Mouse (Mus musculus) skeletal muscle tissue, adult 2 months (tissue): Measurements from ENCODE around the gene Cnih3.

Source experiments
- DNase-seq: peaks from one replicate; pipeline ENCODE4 v3.0.0-alpha.2; 2012; ENCODE audit warnings: low read depth, low spot score

Gene Cnih3

GRCm38 (mm10) chr1:181403056-181403455 lies 50.6 kb downstream of the Cnih3 start:
- DNase-seq, result no peak

- no peak for DNase-seq
These were observed 54.9 kb downstream of the Cnih3 start for GRCm38 (mm10) chr1:181407281-181407680.

DNA sequence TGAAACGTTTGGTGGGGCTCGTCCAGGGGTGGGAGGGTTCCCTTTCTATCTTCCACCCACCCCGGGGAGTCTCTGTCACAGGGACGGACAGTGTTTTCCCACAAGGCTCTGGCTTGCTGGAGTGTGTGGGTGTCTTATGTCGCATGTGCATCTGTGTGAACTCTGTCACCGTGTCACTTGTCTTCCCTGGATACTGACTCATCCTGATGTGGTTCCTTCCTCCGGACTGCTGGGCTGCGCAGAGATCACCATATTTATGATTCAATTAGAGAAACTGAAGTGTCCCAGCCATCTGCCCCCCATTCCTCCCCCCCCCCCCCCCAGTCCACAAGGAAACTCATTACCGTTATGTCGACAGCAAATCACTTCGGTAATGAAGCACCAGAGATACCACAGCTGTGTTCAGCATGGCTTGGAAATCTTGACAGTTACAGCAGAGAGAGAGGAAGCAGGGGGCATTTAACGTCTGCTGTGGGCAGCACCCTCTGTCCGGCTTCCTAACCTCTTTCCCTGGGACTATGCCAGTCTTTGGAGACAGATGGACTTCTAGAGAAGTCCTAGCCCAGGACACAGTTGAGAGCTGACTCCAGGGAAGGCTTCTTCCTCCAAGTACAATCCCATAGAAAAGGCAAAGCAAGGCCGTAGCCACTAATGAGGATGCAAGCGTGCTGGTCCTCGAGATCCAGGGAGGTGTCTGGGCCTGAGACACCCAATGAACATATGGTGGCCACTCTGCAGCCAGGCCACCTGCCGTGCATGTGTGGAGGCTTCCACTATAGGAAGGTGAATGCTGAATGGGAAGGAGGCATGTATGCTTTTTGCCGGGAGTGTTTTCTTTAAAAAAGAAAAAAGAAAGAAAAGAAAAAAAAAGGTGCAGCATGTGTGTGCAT lies 55.9 kb downstream of the Cnih3 start:
- DNase-seq, result no peak

- DNase-seq, result no peak
These were observed 57.3 kb downstream of the Cnih3 start for GRCm38 (mm10) chr1:181409693-181410092.

DNA sequence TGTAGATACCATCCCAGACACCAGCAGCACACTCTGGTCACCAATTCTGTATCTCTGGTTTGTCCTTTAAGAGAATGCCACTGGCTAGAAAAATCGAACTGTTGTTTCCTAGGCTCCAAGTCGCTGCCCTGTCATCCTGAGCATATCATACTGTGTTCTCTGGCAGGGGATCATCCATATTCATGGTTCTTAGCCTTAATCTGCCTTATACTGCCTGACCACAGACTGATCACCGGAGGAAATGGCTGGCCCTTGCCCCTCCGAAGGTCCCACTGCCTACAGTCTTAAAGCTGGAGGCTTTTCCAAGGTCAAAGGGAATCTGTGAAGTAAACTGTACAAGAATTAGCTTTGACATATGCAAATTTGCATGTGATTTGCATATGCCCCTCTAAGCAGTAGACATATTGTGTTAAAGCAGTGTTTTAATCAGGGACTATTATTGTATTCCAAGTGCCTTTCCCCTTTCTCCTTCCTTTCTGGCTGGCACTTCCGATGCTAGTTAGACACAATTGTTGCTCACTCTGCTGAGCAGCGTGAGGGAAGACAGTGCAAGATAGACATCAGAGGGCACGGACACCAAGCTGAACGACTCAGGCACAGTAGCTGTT lies 58.3 kb downstream of the Cnih3 start:
- no peak for DNase-seq

DNA sequence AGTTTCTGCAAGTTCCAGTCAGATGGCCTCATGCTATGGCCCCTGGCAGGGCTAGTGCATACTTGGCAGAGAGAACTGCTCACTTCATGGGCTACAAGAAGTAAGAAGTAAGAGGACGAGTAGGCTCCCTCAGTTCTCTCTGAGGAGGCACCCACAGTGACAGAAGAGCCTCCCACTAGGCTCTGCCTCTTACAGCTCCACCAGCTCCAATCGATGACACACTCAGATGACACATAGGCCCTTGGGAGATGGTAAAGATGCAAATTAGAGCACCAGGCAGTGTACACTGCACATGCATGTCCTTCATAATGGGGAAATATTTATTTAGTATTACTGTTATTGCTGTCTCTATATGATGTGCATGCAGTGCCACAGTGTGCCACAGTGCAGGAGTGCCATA lies 62.6 kb downstream of the Cnih3 start:
- DNase-seq, result no peak

DNA sequence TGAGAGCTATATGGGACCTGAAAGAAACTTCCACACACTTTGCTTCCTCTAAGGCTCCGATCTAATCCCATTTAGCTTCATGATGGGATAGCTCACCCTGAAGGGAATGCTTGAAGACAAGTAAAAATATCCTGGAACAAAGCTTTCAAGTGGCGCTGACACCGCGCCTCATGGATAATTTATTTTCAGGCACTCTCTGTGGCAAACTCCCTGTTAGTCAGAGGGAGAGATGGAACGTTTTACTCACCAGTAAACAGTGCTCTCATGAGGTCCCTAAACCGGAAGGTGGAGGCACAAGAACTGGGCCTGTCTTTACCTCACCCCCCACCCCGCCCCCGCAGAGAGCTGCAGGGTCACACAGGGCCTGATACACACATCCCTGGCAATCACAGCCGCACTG lies 64.4 kb downstream of the Cnih3 start:
- DNase-seq, result no peak

DNA sequence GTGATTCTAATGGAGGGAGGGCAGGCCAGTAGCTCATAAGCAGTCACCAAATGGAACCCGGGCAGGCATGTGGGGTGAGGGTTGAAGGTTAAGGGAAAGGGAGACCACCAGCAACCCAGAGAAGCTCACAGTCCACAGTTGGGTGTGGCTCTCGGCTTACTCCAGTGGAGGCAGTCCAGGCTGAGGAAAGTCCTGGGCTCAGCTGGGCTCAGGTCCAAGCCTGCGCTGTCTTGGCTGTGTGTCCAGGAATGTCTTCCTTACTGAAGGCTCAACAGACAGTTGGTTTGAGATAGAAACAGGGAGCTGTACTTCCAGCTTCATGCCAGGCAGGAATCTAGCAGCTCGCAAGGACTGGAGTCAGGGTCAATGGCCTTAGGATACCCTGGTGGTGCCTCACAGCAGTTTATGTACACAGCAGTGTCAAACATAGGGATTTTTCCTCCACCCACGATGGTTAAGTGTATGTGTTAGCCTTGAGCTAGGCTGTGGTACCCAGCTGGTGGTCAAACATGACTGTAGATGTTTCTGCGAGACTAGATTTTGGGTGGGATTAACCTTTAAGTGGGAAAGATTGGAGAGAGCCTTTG lies 65.6 kb downstream of the Cnih3 start:
- DNase-seq, result peak; percentile 61

DNA sequence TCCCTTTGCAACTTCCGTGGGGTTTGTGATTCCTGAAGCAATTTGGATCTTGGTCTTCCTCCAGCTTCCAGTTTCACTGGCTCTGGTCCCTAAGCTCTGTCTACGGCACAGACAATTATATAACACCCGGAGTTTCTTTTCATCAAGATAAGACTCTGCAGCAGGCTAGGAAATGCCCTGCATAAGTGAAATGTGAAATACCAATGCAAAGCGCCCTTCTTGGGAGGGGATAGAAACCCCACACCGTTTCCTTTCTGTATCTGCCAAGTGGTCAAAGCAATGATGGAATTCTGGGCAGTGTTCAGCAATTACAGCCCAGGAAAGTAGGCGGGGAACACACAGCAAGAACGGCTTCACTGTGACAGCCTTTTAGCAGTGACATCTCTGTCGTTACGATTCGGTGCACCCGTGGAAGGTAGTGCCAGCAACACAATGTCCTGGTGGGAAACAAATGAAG lies 67.7 kb downstream of the Cnih3 start:
- DNase-seq, result peak; percentile 25

DNA sequence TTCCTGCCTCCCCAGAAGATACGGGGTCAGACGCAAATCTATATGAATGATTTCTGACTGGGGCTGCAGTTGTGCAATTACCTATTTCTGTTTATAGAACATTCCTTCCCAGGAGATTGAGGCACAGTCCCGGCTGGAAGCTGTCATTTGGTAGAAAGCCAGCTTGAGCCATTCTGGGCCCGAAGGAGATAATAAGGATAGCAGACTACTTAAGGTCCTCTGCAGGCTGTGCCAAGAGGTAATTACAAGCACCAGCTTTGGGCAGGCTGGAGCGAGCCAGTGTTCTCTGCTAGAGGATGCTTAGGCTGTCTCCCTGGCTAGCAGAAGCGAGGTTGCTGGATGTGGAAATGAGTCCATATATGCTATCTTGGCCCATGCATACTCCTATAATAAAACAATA lies 70.4 kb downstream of the Cnih3 start:
- no peak for DNase-seq

DNA sequence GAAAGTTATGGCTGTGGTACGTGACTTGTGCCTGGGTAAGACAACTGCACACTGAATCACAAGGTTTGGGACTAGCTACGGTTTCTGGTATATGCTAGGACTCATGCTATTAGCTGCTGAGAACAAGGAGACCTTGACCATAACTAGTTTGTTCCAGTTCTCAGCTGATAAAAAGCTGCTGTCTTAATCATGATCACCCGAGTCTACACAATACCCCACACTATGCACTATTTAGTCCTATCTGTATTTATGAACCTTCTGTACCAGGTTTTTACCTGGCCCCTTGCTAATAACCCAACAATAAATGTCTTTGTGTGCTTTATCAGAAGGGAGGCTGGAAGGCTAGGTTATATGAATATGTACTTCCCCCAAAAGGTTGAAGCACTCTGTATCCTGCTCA lies 72.5 kb downstream of the Cnih3 start:
- no peak for DNase-seq

DNA sequence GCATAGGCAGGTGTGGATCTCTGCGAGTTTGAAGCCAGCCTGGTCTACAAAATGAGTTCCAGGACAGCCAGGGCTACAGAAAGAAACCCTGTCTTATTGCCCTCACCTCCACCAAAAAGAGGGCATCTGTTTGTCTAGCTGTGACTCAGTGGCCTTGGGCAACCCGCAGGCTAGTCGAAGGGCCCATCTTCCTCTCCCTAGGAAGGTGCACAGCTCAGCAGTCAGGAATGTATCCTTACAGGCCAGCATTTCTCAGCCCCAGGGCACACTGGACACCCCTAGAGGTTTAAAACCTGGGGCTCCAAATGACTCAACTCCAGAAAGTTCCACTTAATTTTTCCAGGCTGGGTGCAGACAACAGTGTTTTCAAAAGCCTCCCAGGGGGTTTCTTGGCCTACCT lies 73.0 kb downstream of the Cnih3 start:
- DNase-seq, result no peak

DNA sequence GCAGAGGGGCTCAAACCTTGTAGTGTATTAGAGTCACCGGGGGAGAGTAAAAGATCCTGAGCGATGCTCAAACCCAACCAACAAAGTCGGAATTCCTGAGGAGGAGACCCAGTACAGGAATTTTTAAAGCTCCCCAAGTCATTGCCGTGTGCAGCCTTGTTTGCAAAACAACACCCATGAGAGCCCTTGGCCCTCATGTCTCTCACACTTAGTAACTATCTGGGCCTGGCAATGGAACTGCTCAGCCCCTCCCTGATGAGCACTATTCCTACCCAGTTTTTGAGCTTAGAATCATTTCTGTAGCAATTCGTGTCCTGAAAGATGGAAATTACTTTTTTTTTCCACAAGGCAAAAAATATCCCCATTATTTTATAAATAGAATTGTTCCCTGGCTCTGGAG lies 74.0 kb downstream of the Cnih3 start:
- DNase-seq, result no peak

DNA sequence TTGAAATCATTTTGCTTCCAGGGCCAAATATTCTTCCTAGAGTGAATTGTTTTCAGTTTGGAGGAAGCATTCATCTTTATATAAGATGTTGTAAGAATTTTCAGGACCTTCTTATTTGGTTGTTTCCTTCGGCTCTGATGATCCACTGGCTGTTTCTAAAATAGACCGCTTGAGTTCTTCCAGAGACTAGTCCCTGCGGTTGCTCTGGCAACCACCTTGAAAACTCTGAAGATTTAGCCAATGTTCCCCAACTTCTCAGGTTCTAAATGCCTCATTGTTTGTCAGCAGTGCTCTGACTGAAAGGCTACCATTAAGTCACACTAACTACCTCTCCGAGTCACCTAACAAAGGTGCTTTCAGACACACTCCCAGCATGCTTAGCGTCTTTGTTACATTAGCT lies 80.8 kb downstream of the Cnih3 start:
- no peak for DNase-seq

- DNase-seq, result no peak
These were observed 83.0 kb downstream of the Cnih3 start for GRCm38 (mm10) chr1:181435414-181435813.

DNA sequence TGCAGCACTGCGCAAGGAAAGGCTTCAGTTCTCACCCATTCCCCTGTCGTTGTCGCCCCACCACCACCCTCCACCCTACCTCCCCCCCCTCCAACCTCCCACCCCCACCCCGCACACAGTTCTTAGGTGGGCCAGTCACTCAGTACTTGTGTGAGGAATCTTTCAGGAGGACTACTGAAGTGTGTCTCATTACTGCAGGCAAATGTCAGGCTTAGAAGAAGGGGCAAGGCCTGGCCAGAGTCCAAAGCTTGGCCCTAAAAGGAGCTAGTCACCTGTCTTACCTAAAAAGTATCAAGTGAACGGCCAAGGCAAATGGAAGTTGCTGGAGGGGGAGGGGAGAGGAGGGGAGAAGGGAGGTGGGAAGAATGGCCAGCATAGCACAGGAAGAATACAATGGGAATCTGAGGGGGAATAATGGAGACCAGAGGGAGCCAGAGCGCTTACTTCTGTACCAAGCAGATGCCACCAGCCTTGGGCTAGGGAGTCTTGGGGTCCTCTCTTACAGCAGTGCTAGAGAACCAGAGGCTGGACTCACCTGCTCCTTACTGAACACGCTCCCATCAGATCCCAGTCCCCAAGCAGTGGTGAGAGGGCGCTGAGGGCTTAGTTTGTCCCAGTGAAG lies 88.7 kb downstream of the Cnih3 start:
- no peak for DNase-seq

DNA sequence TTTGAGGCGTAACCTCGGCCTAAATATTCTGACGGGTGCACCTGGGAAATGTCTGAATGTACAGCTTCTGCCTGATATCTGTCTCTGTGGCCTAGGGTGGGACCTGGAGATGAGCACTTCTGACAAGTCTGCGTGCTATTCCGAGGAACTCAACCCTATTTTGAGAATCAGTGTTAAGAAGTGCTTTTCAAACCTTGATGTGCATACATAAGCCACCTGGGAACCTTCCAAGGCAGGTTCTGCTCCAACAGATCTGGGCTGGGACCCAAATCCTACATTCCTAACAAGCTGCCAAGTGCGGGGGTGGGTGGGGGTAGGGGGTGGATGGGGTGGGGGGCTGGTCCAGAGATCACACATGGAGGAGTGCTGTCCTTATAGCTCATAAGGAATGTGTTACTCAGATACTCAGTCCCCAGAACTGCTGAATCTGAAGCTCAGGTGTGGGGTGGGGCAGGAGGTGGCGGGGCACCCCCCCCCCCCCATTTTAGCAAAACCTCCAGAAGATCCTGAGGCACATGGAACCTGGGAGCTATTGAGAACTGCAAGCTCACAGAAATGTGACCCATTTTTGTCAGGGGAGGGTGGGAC lies 89.3 kb downstream of the Cnih3 start:
- DNase-seq, result no peak

- no peak for DNase-seq
These were observed 92.6 kb downstream of the Cnih3 start for GRCm38 (mm10) chr1:181445041-181445440.

DNA sequence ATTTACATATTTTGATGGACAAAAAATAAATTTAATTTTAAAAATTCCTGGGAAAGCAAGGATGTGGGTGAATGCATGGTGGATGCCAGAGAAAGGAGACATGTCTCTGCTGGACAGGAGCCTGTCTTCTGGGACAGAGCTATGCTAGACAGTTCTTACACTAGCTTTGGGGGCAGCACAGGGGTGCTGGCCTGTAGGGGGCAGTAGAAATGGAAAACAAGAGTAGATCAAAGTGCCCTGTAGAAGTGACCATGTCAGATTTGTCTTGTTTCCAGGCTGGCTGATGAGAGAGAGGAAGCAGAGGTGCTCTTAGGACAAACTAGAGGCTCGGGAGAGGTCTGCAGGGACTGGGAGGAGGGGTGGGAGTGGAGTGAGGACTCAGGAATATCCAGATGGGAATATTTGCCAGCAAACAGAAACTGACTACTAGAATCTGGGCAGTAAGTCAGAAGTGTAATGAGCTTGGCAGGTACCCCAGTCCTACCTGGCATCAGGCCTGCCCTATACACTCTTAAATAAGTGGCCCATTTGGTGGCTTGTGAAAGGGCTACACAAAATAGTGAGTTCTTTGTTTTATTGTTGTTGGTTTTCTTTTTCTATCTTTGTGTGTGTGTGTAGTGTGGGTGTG lies 93.3 kb downstream of the Cnih3 start:
- no peak for DNase-seq

GRCm38 (mm10) chr1:181446591-181447114 lies 94.2 kb downstream of the Cnih3 start:
- DNase-seq, result no peak

DNA sequence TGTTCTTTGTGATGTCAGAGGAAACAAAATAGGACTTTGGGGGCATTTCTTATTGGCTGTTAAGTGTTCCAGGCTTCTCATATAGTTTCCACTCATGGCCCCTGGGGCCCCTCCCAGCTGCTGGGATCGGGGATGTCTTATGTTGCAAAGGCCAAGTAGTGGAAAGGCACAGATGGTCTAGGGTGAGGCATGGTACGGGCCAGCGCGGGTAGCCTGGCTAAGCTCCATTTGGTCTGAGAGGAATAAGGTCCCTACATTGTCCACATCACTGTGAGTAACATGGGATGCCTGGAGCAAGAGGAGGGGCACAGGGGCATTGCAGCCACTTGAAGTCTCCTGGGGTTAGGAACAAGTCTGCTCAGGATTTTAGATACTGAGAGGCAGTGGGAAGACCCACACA lies 95.1 kb downstream of the Cnih3 start:
- no peak for DNase-seq
